ENCODE assay signal across 1 mouse cellular context in the genomic region with DNA sequence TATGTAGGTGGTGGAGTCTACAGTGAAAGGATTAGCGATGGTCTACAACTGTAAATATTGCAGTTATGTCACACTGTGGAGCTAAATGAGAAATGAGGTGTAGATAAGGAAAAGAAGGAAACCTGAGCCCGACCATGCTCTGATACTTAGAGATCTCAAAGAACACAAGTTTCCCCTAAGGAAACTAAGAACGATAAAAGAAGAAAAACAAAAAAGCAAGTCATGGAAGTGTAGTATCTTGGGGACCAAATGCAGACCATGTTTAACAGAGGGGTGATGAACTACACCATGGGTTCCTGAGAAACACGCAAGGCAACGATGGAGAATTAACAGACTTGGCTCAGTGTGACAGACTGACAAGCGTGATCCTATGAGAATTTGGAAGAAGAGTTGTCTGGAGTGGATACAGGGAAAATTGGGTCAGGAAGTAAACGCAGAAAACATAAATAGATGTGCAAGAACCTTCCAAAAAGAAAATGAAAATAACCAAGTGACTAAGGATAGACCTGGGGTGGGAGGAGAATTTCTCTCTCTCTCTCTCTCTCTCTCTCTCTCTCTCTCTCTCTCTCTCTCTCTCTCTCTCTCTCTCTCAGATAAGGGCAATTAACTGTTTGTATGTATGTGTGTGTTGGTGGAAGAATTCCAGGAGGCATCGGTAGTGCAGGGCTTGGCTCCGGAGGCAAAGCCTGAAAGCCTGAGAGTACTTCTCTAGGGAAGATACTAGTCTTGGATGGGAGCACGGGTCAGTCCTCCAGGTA.
TF ChIP-seq lines count a peak whose summit lies in the region.

No protein-coding gene starts in this region.

TF ChIP-seq in MEL, 35 proteins besides CTCF, POLR2A, EP300 and RAD21 (continued from another document):
- no peak for TF ChIP-seq USF2 (IDR thresholded peaks at IDR 0.05; ENCODE audit: borderline replicate concordance in 1 of 2, insufficient read depth in 1 of 2, low read depth in 1 of 2, low read length in 2 of 2)
